Mouse (Mus musculus): ENCODE data around the gene Pdlim4.

The Pdlim4 gene

DNA sequence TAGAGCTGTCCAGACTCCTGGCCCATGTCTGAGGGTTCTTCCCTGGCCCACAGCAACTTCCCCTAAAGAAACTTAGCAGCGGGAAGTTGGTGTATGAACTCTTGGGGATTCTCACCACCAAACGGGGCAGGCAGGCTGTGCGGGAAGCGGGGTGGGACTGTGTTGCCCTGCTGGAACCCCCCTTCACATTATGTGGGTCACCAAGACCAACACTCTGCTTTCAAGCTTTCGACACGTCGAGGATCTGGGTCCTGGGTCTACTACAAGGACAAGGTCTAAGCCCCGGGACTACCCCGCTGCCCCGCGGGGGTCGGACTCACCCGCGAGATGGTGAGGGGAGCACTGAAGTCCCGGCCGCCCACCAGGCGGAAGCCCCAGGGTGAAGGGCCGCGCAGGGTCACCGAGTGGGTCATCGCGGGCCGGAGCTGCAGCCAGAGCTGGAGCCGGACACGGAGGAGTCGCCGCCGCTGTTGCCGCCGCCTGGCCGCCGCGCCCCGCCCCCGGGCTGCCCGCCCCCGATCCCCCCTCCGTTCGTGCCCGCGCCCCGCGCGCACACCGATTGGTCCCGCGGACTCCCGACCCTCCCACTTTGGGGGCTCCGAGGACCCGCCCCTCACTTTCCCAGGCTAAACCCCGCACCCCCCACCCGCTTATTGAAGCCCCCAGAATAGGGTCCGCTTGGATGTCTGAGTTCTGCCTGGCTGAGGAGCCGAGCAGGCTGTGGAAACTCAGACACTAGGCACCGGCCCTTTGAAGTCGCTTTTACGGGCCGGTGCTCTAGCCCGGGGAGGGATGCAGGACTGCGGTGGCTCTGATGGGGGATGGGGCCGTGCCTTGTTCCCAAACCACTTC, at the start of gene Pdlim4:
Pdlim4 (minus strand) TSS at position 495 of the 852 bp plus-strand sequence.
- DNase-seq (ENCODE audit: low read depth, low spot score) = no peak

DNA sequence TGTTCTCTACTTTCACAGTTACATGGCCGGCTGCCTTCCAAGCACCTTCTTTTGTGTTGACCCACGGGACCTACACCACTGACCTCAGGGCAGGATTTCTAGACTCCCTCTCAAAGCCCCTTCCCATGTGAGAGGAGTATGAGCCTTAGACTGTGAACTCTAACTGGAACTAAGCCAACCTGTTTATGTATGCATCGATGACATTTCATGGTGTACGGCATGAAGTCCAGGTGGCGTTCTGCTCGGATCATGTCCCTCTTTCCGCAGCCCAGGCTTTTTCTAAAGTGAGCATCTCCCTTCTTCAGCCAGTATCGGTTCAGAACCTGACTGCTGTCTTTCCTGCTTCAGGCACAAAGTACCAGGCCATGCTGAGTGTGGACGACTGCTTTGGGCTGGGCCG, 48.3 kb upstream of the Pdlim4 start:
- no peak for DNase-seq (ENCODE audit: low read depth, low spot score)

- no peak for DNase-seq (ENCODE audit: low read depth, low spot score)
Measured at GRCm38 (mm10) chr11:54116406-54116805, 47.6 kb upstream of the Pdlim4 start.

GRCm38 (mm10) chr11:54115911-54116310, 47.1 kb upstream of the Pdlim4 start:
- DNase-seq (ENCODE audit: low read depth, low spot score) = no peak

DNA sequence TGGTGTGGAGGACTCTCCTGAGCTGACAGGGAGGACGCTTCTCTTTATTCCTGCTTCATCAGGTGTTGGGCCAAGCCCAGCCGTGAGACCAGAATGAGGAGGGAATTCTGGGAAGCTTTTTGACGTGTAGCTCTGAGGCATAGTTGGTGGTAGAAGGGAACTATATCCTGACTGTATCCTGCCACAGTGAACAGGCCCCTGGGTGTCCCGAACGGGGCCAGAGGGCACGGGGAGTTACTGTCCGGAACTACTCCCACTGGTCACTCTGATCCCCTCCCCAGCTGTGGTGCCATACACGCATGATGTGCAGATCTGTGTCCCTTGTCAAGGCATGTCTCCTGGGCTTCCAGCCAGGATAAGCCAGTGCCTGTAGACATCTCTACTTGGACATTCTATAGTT, 46.5 kb upstream of the Pdlim4 start:
- no peak for DNase-seq (ENCODE audit: low read depth, low spot score)

GRCm38 (mm10) chr11:54114746-54115145, 45.9 kb upstream of the Pdlim4 start:
- DNase-seq (ENCODE audit: low read depth, low spot score) = no peak

DNA sequence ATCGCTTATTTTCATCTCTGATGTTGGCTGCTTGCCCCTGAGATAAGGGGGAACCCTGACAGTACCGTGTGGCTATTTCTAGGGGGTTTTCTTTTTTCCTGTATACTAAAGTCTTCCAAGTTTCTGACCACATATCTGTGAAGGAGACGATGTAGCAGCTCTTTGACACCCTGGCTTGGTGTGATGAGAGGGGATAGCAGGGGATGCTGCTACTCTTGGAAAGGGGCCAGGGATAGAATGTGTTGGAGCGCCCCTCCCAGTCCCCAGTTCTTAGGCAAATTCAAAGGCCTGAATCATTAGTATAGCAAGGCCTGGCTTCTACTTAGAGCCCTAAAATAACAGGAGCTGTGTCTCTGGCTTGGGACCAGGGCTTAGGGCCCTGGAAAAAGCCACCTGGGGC, 44.5 kb upstream of the Pdlim4 start:
- DNase-seq (ENCODE audit: low read depth, low spot score) = no peak

DNA sequence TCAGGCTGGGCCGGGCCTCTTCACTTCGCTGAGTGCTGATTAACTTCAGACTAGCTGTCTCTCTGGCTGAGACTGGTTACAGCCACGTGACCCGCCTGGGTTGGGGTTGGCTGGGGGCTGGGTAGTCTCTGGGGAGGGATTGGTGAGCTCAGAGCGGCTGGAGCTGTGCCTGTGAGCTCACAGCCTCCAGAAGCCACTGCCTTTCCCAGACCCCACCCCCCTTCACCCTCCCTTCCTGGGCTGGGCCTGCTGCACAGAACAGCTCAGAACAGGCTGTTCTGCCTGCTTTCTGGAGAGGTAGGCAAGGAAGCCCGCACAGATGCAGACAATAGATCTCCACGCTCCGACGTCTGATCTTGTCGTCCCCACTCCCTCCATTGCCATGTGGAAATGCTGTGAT, 44.1 kb upstream of the Pdlim4 start:
- peak; percentile 85 for DNase-seq (ENCODE audit: low read depth, low spot score)

- DNase-seq (ENCODE audit: low read depth, low spot score) = no peak
Measured at GRCm38 (mm10) chr11:54111976-54112741, 43.3 kb upstream of the Pdlim4 start.

GRCm38 (mm10) chr11:54111291-54111690, 42.5 kb upstream of the Pdlim4 start:
- DNase-seq (ENCODE audit: low read depth, low spot score) = no peak

DNA sequence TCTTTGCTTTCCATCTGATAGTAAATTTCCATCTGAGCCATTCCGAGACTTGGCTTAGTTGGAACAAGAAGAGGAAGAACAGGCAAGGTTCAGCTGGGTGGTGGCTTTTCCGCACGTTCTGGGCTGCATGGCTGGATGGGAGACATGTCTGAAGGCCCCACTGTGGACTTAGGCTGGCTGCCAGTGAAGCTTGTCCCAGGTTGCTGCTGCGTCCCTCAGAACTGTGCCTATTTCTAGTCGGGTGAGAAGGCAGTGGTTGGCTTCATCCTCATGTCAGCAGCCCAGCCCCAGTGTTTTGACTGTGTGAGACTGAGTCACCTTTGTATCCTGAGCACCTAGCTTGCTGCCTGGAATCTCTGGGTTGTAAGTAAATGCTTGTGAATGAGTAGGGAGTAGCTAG, 40.1 kb upstream of the Pdlim4 start:
- no peak for DNase-seq (ENCODE audit: low read depth, low spot score)

DNA sequence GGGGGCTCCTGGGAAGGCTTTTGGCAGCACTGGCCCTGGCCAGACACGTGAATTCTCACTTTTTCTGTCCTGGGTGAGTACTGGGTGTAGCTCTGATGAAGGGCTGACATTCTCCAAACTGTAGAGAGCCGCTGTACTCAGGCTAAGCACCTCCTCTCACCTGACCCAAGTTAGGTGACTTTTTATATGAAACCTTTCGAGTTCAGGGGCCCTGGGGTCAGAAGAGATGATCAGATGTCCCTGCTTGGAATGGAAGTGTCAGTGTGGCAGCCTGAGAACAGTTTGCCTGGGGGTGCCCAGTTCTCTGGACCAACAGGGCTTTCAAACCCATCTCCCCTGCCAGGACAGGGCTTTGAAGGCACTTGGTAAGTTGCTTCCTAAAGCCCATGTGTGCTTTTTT, 39.3 kb upstream of the Pdlim4 start:
- no peak for DNase-seq (ENCODE audit: low read depth, low spot score)

DNA sequence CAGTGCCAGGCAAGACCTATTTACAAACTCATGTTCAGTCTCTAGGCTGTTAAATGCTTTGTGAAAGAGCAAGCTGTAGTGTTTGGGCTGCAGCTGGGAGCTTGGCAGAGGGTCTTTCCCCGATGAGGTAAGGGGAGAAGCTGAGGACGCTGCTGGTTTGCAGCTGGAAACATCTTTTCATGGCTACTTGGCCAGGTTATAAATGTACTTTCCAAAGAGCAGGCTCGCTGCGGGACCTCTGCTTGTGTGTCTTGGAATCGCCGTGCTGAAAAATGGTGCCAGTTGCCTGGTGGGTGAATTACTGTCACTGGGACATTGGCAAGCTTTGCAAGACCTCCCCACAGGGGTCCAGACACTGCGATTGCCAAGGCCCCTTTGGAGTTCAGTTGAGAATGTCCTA, 38.4 kb upstream of the Pdlim4 start:
- no peak for DNase-seq (ENCODE audit: low read depth, low spot score)

DNA sequence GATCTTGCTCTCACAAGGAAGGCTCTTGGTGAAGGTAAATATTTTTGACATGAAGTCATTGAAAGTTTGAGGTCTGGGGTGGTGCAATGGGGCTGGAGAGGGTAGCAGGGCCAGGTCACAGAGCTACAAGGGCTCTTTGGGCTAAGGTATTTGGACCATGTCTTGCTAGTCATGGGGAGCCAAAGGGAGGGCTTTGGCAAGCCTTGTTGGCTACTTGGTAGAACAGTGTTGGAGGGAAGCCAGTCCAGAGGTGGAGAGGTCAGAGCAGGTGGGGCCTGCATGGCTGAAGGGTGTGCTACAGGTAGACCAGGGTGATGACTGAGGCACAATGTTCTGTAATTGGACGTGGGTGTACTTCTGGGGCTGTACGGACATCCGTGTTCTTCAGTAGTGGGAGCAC, 37.9 kb upstream of the Pdlim4 start:
- DNase-seq (ENCODE audit: low read depth, low spot score) = no peak

DNA sequence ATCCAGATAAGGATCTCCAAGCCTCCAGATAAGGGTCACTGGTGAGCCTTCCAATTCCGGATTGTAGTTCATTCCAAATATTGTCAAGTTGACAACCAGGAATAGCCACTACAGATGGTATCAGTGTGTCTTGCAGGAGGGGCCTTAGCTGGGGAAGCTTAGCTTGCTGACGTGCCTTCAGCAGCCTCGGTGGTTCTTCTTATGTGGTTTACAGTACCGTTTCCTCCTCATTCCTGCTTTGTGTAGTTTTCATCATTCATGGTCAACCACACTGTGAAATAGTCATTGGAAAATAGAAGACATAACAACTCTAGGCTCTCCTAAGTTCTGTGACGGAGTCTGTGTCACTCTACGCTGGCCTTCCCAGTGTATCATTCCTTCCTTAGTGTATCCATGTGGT, 36.2 kb upstream of the Pdlim4 start:
- no peak for DNase-seq (ENCODE audit: low read depth, low spot score)

DNA sequence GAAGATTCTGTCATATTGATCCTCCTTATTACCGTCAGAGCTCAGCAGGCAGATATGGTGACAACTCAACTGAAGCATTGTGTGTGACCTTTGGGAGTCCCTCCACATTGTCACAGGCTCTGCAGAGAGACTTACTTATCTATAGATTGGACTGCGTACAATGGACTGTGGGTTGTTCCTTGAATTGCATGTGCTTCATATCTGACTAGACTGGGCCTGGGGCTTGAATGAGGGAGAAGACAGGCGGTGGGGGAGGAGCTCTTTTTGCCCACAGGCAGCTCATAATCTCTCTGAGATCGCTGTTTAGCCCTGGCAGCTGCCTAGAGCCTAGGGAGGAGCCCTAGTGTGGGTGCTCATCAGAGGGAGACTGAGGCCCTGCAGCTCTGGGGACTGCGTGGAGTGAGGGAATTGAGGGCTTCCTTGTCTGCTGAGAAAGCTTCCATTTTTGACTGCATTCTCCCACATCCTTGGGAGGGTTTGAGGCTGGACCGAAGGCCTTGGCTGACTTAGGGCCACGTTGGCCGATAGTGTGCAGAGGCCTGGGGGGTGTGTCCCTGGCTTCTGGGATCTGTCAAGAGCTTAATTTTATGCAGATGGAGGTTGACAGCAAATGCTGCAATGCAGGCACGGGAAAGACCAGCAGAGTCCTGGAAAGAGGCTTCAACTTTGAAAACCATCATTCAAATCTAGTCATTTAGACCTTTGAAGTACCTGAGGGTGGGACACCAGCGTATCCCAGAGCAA, 34.1 kb upstream of the Pdlim4 start:
- no peak for DNase-seq (ENCODE audit: low read depth, low spot score)

- no peak for DNase-seq (ENCODE audit: low read depth, low spot score)
Measured at GRCm38 (mm10) chr11:54101701-54102100, 32.9 kb upstream of the Pdlim4 start.

DNA sequence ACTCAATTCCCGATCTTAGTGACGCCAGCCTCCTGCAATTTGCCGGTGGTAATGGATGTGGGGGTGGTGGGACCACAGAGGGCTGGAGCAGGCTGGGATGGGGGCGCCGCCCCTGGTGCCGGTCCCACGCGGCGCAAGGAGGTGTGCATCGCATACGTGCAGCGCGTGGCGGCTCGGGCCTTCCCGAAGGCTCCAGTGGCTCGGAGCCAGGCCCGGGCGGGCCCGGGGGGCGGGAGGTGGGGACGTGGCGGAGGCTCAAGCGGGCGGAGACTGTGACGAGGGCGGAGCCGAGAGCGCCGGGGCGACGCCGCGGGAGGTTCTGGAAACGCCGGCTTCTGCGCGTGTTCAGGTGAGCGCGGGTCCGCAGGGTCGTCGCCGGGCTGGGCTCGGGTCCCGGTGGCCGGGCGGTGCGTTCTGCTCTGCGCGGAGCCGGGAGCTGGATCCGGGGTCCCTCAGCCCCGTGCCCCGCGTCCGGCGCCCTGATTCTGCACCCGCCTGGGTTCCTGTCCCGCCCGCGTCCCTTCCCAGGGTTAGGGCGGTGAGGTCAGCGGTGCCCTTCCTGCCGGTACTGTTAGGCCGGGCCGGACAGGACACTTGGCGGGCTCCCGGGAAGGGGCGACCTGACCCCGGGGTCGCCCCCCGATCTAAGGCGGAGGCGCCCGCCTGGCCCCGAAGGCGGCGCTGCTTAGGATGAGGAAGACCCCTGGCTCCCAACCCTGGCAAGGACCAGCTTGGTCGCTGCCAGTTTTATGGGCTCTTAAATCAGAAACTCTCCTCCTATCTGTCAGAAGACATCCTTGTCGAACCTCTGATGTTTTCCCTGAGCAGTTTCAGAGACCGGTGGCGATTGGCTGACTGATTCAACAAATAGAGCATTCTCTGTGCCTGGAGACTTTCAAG, 32.1 kb upstream of the Pdlim4 start:
- DNase-seq (ENCODE audit: low read depth, low spot score) = no peak

- no peak for DNase-seq (ENCODE audit: low read depth, low spot score)
Measured at GRCm38 (mm10) chr11:54100045-54100691, 31.4 kb upstream of the Pdlim4 start, which contains the start of gene P4ha2. Gene P4ha2, plus strand, starts transcription at chr11:54100095.

- no peak for DNase-seq (ENCODE audit: low read depth, low spot score)
Measured at GRCm38 (mm10) chr11:54093000-54093399, 24.2 kb upstream of the Pdlim4 start.

DNA sequence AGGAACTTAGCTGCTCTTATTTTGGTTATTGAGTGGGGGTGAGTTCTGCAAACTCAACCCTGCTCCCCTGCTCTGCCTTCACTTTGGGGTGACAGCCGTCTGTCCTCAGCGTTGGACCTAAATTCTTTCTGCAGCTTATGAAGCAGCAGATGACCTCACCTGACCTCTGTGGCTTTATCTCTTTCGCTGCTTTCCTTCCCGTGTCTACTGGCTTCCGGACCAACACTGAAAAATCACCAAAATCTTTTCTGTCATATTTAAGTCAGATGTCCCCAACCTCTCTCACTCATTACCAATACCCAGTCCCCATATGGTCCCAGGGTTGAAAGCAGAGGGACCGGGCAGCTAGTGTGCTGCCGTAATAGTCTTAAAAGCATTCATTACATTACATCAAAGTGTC, 23.4 kb upstream of the Pdlim4 start:
- DNase-seq (ENCODE audit: low read depth, low spot score) = no peak

Data from WW6 (cell line).